Mouse (Mus musculus): ENCODE data around the gene Cdk5. TPM values are rescaled to one million over a fixed set of nuclear protein-coding genes. Genes with fewer than 3 reads are reported as not detected.

The Cdk5 gene
- total RNA-seq, 2 experiments from 2014 or later, result 42.6 to 43.9 TPM

GRCm38 (mm10) chr5:24380499-24380898 is 42.8 kb downstream of the Cdk5 start:
- no peak for DNase-seq (ENCODE audit: low spot score in 2 of 2)

GRCm38 (mm10) chr5:24379501-24379900 is 43.8 kb downstream of the Cdk5 start:
- DNase-seq (ENCODE audit: low spot score in 2 of 2), result no peak

- no peak for DNase-seq (ENCODE audit: low spot score in 2 of 2)
Measured at GRCm38 (mm10) chr5:24378700-24379099, 44.6 kb downstream of the Cdk5 start.

GRCm38 (mm10) chr5:24374666-24375328 is 48.5 kb downstream of the Cdk5 start:
- DNase-seq (ENCODE audit: low spot score in 2 of 2), result no peak

- DNase-seq (ENCODE audit: low spot score in 2 of 2), result no peak
Measured at GRCm38 (mm10) chr5:24374216-24374615, 49.1 kb downstream of the Cdk5 start.

- no peak for DNase-seq (ENCODE audit: low spot score in 2 of 2)
Measured at GRCm38 (mm10) chr5:24373807-24374206, 49.5 kb downstream of the Cdk5 start.

GRCm38 (mm10) chr5:24369767-24370166 is 53.6 kb downstream of the Cdk5 start:
- DNase-seq (ENCODE audit: low spot score in 2 of 2), result no peak

Other genes with a start within 250 kb of the Cdk5 start
- 10 to 100 TPM; 38.6 to 42.4 TPM for gene Kcnh2, start 71.9 kb downstream of the Cdk5 start, total RNA-seq (2021)
- 10 to 100 TPM; 11.5 to 12.3 TPM for gene Nos3, start 58.7 kb downstream of the Cdk5 start, total RNA-seq (2021)
- gene Atg9b, start 31.4 kb downstream of the Cdk5 start, total RNA-seq (2021), result under 1 TPM; 0.42 to 0.62 TPM
- gene Abcb8, start 29.9 kb downstream of the Cdk5 start, total RNA-seq (2021), result 10 to 100 TPM; 73.9 to 84.8 TPM
- gene Asic3, start 10.1 kb downstream of the Cdk5 start, total RNA-seq (2021), result under 1 TPM; 0.20 to 0.22 TPM
- gene Slc4a2, start 307 bp upstream of the Cdk5 start, total RNA-seq (2021), result 10 to 100 TPM; 60.8 to 70.1 TPM
- 100 to 1,000 TPM; 108 to 127 TPM for gene Fastk, start 21.8 kb upstream of the Cdk5 start, total RNA-seq (2021)
- gene Tmub1, start 24.3 kb upstream of the Cdk5 start, total RNA-seq (2021), result 10 to 100 TPM; 11.1 to 11.3 TPM
- gene Agap3, start 28.6 kb upstream of the Cdk5 start, total RNA-seq (2021), result 10 to 100 TPM; 88.4 to 89.2 TPM
- gene Gbx1, start 103.7 kb upstream of the Cdk5 start, total RNA-seq (2021), result under 1 TPM in 1 of 2 experiments, not detected in 1; 0.11 TPM
- 1 to 10 TPM; 2.6 to 3.0 TPM for gene Asb10, start 117.4 kb upstream of the Cdk5 start, total RNA-seq (2021)
- gene 4931409K22Rik, start 133.3 kb upstream of the Cdk5 start, total RNA-seq (2021), result under 1 TPM in 1 of 2 experiments, not detected in 1; 0.11 TPM
- 10 to 100 TPM; 54.7 to 59.8 TPM for gene Abcf2, start 153.9 kb upstream of the Cdk5 start, total RNA-seq (2021)
- 10 to 100 TPM; 59.1 to 68.4 TPM for gene Chpf2, start 163.2 kb upstream of the Cdk5 start, total RNA-seq (2021)
- gene Smarcd3, start 200.9 kb upstream of the Cdk5 start, total RNA-seq (2021), result 10 to 100 TPM; 27.9 to 30.6 TPM

All from adrenal gland, postnatal 4 days (tissue).